Mouse (Mus musculus) limb, embryonic 12.5 days (tissue): Measurements from ENCODE around the gene Nsd1. TPM values are rescaled to one million over a fixed set of nuclear protein-coding genes. Genes with fewer than 3 reads are reported as not detected.
A peak's percentile ranks its signal among the peaks of the same experiment; 100 is the strongest.

Experiments
- ATAC-seq: fragments of 200-750 bp; cut with Nextera tagmentation; 2 replicates; pipeline ENCODE4 v1.8.0; 2017; ENCODE audit warnings: low read depth, moderate TSS enrichment; ENCODE audit not compliant: insufficient number of reproducible peaks, insufficient read depth, low FRiP score, low TSS enrichment
- H3K27ac ChIP-seq: fragments of 300-500 bp; sonication (generic); 2 replicates; pipeline ENCODE4 v1.5.1; 2016; ENCODE audit warnings: mild to moderate bottlenecking, moderate library complexity
- H3K27me3 ChIP-seq: fragments of 300-500 bp; sonication (generic); 2 replicates; pipeline ENCODE4 v1.6.1; 2016; ENCODE audit warnings: mild to moderate bottlenecking, moderate library complexity
- H3K36me3 ChIP-seq: fragments of 300-500 bp; sonication (generic); 2 replicates; pipeline ENCODE4 v1.6.1; 2016; ENCODE audit warnings: mild to moderate bottlenecking, moderate library complexity
- H3K4me1 ChIP-seq: fragments of 300-500 bp; sonication (generic); replicated peaks from 2 replicates; pipeline ENCODE4 v1.6.1; 2016
- H3K4me2 ChIP-seq: fragments of 300-500 bp; sonication (generic); 2 replicates; pipeline ENCODE4 v1.6.1; 2016; ENCODE audit warnings: mild to moderate bottlenecking, moderate library complexity
- H3K4me3 ChIP-seq: fragments of 300-500 bp; sonication (generic); replicated peaks from 2 replicates; pipeline ENCODE4 v1.5.1; 2016; ENCODE audit warnings: mild to moderate bottlenecking
- H3K9ac ChIP-seq: fragments of 300-500 bp; sonication (generic); replicated peaks from 2 replicates; pipeline ENCODE4 v1.6.1; 2016; ENCODE audit warnings: mild to moderate bottlenecking, moderate library complexity
- H3K9me3 ChIP-seq: fragments of 300-500 bp; sonication (generic); 2 replicates; pipeline ENCODE4 v1.6.1; 2016; ENCODE audit warnings: mild to moderate bottlenecking, moderate library complexity
- WGBS: fragments of 180-500 bp; shearing (Covaris S2); methylation state at CpG from one replicate; pipeline ENCODE4 v1.1.7; 2016; 5-methylcytosine and 5-hydroxymethylcytosine counted together
- polyA plus RNA-seq: library from polyadenylated mRNA; unstranded; fragments of >200 nt; fragmentation: Nextera tagmentation; extraction: Ambion mirVana; gene quantifications from 2 replicates; pipeline ENCODE4 v1.2.1, GENCODE M21; 2016

Nsd1 gene
- polyA plus RNA-seq, 1 experiment from 2014 or later, result 91.8 TPM

DNA sequence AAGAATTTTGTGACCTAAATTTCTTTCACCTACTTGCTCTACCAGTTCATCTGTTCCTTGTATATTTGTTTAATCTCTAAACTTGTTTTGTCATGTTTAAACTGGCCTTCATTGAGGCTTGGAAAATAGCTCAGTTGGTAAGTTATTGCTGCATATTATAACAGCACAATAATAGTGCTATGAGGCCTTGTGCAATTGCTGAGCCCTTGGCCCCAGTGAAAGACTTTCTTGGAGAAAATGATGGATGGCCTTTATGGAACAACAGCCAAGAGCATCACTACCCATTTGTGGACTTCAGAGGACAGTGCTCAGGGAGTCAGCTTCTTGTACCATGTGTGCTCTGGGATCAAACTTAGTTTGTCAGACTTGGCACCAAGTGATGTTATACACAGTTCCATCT is 52.5 kb downstream of the Nsd1 start:
- Histone ChIP-seq H3K4me1 (no peaks in the 10 kb centered on the region), H3K9me3 (no peaks in the 10 kb centered on the region), H3K4me3 (no peak overlapping the region), H3K4me2 (no peak overlapping the region), H3K27me3 (no peaks in the 10 kb centered on the region), H3K36me3 (peaks cover 72% of the 10 kb centered on the region), H3K27ac (no peak overlapping the region), H3K9ac (no peak overlapping the region)
- no peak for ATAC-seq

DNA sequence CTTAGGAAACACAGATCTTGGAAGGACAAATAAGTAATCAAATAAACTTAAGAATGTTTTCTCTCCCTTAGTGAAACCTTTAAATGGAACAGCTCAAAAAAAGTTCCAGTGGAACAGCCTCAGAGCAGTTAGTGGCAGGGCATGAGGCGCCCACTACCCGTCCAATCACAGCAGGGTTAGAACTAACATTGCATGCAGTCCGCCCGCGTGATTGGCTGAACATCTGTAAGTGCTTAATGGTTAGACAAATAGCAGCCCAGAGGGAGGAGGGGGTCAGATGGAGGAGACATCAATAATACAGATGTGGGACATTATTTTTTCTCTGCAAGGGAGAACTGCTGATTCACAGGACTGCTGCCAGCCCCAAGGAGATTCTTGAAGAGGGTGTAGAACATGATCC is 67.6 kb downstream of the Nsd1 start:
- H3K4me3 ChIP-seq, result no peak overlapping the region
- H3K4me2 ChIP-seq, result no peak overlapping the region
- no peak overlapping the region for H3K9ac ChIP-seq
- peaks cover 72% of the 10 kb centered on the region for H3K36me3 ChIP-seq
- 80% methylated on average over 5 of the region's 5 CpGs for WGBS
- H3K4me1 ChIP-seq, result no peaks in the 10 kb centered on the region
- H3K9me3 ChIP-seq, result no peaks in the 10 kb centered on the region
- H3K27me3 ChIP-seq, result no peaks in the 10 kb centered on the region
- ATAC-seq, result no peak
- no peak overlapping the region for H3K27ac ChIP-seq

DNA sequence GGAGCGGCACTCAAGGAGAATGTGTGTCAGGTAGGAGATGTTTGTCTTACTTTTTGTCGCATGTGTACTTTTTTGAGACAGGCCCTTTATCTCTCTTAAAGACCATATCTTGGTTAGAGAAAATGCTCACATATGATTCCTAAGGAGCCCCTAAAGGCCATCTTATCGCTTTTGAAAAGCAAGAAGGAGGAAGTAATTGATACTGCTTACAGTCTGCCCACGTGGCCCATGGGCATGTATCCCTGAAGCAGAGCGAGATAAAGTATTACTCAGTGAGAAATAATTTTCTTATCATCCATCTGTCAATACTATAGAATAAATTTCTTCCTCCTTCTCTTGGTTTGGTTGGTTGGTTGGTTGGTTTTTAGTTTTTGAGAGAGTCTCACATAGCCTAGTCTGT is 68.1 kb downstream of the Nsd1 start:
- whole genome bisulfite sequencing, result 94% methylated on average over 5 of the region's 5 CpGs
- no peak overlapping the region for H3K4me2 ChIP-seq
- no peak overlapping the region for H3K9ac ChIP-seq
- no peak overlapping the region for H3K27ac ChIP-seq
- peaks cover 74% of the 10 kb centered on the region for H3K36me3 ChIP-seq
- no peaks in the 10 kb centered on the region for H3K9me3 ChIP-seq
- H3K4me3 ChIP-seq, result no peak overlapping the region
- no peaks in the 10 kb centered on the region for H3K4me1 ChIP-seq
- H3K27me3 ChIP-seq, result no peaks in the 10 kb centered on the region
- no peak for ATAC-seq

DNA sequence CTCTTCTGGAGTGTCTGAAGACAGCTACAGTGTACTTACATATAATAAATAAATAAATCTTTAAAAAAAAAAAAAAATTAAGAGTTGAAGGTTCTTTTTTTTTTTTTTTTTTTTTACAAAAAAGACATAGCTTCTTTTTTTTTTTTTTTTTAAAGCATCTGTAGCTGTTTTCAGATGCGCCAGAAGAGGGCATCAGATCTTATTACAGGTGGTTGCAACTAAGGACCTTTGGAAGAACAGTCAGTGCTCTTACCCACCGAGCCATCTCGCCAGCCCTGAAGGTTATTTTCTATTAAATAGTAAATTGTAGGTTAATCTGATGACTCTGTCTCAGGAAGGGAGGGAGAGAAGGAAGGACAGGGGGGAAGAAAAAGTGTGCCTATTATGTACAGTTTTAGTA is 79.3 kb downstream of the Nsd1 start:
- Histone ChIP-seq H3K27me3 (no peaks in the 10 kb centered on the region), H3K9ac (no peak overlapping the region), H3K36me3 (peaks cover 86% of the 10 kb centered on the region), H3K4me1 (no peaks in the 10 kb centered on the region), H3K9me3 (no peaks in the 10 kb centered on the region), H3K4me2 (no peak overlapping the region), H3K27ac (no peak overlapping the region), H3K4me3 (no peak overlapping the region)
- ATAC-seq, result no peak
- WGBS, result 88% methylated on average over 3 of the region's 3 CpGs

DNA sequence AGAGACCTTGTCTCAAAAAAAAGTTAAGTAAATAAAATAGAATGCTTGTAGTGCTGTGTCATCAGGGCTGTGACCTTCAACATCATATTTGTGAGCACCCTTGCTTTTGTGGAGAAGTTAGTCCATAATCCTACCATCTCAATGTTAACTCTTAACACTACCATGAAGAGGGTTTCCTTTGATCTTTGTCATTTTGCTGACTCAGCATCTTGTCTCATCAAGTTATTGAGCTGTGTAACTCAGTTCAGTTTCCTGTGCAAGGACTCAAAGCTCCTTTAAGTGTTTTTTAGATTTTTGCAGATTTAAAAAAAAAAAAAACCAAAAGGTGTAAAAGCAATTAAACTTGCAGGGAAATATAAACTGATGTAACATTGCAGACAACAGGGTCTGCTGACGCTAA is 87.2 kb downstream of the Nsd1 start:
- 88% methylated on average over 1 of the region's 1 CpGs for WGBS
- Histone ChIP-seq H3K9ac (no peak overlapping the region), H3K9me3 (no peaks in the 10 kb centered on the region), H3K36me3 (peaks cover 94% of the 10 kb centered on the region), H3K27me3 (no peaks in the 10 kb centered on the region), H3K27ac (no peak overlapping the region), H3K4me3 (no peak overlapping the region), H3K4me2 (no peak overlapping the region), H3K4me1 (no peaks in the 10 kb centered on the region)
- no peak for ATAC-seq

DNA sequence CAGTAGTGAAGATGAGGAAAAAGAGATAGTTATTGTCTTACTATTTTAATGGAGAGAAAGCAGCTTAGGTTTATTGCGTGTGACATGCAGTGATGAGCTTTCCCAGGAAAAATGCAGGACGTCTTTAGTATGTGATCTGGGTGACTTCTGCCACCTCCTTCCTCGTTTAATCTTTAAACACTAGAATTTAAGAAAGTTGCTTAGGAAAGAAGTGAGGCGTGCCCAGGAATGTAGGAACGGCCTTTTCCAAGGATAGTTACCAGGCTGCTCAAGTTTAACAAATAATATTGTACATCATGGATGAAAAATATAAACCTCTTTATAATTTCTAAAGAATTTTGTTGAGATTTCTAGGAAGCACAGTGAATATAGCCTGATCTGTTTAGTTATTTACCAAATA is 91.3 kb downstream of the Nsd1 start:
- H3K4me1 ChIP-seq, result no peaks in the 10 kb centered on the region
- ATAC-seq, result no peak
- H3K9me3 ChIP-seq, result no peaks in the 10 kb centered on the region
- H3K27ac ChIP-seq, result no peak overlapping the region
- H3K27me3 ChIP-seq, result no peaks in the 10 kb centered on the region
- no peak overlapping the region for H3K4me3 ChIP-seq
- H3K4me2 ChIP-seq, result no peak overlapping the region
- no peak overlapping the region for H3K9ac ChIP-seq
- 90% methylated on average over 5 of the region's 5 CpGs for WGBS
- H3K36me3 ChIP-seq, result peaks cover 95% of the 10 kb centered on the region

DNA sequence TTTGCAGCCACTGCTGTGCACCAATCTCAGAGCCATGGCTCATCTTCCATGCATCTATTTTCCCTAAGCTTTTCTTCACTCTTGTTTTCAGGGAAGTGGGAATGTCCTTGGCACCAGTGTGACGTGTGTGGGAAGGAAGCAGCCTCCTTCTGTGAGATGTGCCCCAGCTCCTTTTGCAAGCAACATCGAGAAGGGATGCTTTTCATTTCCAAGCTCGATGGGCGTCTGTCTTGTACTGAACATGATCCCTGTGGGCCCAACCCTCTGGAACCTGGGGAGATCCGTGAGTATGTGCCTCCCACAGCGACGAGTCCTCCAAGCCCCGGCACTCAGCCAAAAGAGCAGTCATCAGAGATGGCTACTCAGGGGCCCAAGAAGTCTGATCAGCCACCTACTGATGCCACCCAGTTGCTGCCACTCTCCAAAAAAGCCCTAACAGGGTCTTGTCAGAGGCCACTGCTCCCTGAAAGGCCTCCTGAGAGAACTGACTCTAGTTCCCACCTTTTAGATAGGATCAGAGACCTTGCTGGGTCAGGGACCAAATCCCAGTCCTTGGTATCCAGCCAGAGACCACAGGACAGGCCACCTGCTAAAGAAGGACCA is 102.5 kb downstream of the Nsd1 start:
- H3K9ac ChIP-seq, result no peak overlapping the region
- H3K4me3 ChIP-seq, result no peak overlapping the region
- ATAC-seq, result no peak
- no peaks in the 10 kb centered on the region for H3K9me3 ChIP-seq
- no peaks in the 10 kb centered on the region for H3K4me1 ChIP-seq
- H3K36me3 ChIP-seq, result peaks cover 98% of the 10 kb centered on the region
- no peaks in the 10 kb centered on the region for H3K27me3 ChIP-seq
- no peak overlapping the region for H3K4me2 ChIP-seq
- no peak overlapping the region for H3K27ac ChIP-seq
- 93% methylated on average over 8 of the region's 8 CpGs for WGBS

DNA sequence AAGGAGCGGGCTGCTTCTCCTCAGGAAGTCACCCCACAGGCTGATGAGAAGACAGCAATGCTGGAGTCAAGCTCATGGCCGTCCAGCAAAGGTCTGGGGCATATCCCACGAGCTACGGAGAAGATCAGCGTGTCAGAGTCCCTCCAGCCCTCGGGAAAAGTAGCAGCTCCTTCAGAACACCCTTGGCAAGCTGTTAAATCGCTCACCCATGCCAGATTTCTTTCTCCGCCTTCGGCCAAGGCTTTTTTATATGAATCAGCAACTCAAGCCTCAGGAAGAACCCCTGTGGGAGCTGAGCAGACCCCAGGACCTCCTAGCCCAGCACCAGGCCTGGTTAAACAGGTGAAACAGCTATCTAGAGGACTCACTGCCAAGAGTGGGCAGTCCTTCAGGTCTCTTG is 103.5 kb downstream of the Nsd1 start:
- no peak overlapping the region for H3K4me2 ChIP-seq
- H3K27ac ChIP-seq, result no peak overlapping the region
- 93% methylated on average over 9 of the region's 9 CpGs for WGBS
- H3K9ac ChIP-seq, result no peak overlapping the region
- H3K4me1 ChIP-seq, result no peaks in the 10 kb centered on the region
- H3K36me3 ChIP-seq, result peaks cover 98% of the 10 kb centered on the region
- no peaks in the 10 kb centered on the region for H3K9me3 ChIP-seq
- no peak overlapping the region for H3K4me3 ChIP-seq
- no peaks in the 10 kb centered on the region for H3K27me3 ChIP-seq
- ATAC-seq, result no peak

DNA sequence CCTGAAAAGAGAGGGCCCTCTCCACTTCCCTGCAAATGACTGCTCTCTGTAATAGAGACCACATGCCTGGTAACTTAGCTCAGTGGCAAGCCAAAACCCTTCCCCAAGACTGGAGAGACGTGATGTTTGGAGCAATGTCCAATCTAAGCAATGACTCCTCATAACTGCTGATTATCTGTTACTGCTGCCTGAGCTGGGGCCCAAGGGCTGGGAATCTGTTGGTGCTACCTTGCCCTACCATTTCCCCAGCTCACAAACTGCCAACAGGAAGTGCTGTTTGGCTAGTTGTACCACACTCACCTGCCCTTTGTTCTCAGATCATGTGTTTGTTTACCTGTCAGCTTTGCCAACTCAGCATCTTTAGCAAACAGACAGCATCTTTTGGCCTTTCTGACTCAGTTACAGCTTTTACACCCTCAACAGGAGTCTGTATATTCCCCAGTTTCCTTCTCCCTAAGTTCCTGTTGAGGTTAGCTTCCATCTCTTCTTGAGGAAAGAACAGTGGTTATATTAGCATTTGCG is 105.4 kb downstream of the Nsd1 start:
- WGBS, result 79% methylated on average over 2 of the region's 2 CpGs

DNA sequence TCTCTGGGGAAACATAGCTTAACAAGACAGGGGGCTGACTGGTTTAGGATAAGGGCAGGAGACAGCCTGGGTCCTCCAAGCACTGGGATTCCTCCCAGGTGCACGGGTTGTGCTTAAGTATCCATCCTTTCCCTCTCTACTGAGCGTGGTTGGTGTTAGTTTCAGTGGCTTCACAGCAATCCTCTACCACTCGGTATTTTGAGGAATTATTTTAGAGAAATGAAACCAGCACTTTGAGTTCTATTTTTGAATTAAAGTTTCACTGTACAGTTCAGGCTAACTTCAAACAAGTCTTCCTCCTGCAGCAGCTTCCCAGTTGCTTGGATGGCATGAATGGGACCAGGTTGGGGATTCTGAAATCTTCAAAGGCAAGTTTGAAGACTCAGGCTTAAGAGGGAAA is 108.8 kb downstream of the Nsd1 start:
- no peak overlapping the region for H3K4me3 ChIP-seq
- WGBS, result 78% methylated on average over 3 of the region's 3 CpGs

More for the DNA sequence above, 105.4 kb downstream of the Nsd1 start:
- Histone ChIP-seq H3K27ac (no peak overlapping the region), H3K36me3 (peaks cover 95% of the 10 kb centered on the region), H3K4me3 (no peak overlapping the region), H3K4me1 (peaks cover 3% of the 10 kb centered on the region; the same call in 1 of the 2 replicates), H3K27me3 (no peaks in the 10 kb centered on the region), H3K4me2 (no peak overlapping the region), H3K9me3 (no peaks in the 10 kb centered on the region), H3K9ac (no peak overlapping the region)
- no peak for ATAC-seq

DNA sequence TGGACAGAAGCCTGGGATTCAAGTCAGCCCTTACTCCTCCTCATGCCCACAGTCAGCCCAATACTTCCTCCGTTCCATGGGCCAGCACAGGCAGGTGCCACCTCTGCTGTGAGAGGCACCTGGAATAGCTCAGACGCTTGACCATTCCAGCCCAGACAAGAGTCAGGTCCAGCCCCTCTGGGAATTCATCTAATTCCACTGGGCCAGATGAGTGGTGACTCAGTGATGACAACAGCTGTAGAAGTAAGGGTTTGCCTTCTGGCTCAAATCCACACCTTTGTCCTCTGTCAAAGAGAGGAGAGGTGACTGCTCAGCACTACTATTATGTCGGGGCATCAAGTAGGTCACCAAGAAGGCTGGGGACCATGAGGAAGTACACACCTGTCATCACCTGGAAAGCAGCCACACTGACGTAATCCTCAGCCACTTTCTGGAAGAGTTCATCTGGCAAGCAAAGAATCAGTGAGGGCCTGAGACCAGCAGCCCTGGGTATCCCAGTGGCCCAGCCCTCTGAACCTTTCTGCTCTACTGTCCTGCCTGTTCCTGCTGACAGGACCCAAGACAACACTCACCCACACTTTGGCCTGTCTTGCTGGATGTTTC is 110.5 kb downstream of the Nsd1 start, which contains the start of gene Prelid1:
TSS of gene Prelid1 (plus strand) at position 570 of the 603 bp plus-strand sequence.
- 86% methylated on average over 4 of the region's 4 CpGs for WGBS
- Histone ChIP-seq H3K4me3 (peak within 1 kb of the TSS; percentile 91), H3K27me3 (no peaks in the 10 kb centered on the region), H3K4me1 (peaks cover 32% of the 10 kb centered on the region), H3K4me2 (peak within 1 kb of the TSS; percentile 94), H3K36me3 (peaks cover 75% of the 10 kb centered on the region), H3K9ac (peak within 1 kb of the TSS; percentile 95), H3K9me3 (no peaks in the 10 kb centered on the region), H3K27ac (peak within 1 kb of the TSS; percentile 85)
- no peak for ATAC-seq

More for the DNA sequence above, 108.8 kb downstream of the Nsd1 start:
- Histone ChIP-seq H3K36me3 (peaks cover 76% of the 10 kb centered on the region), H3K9me3 (no peaks in the 10 kb centered on the region), H3K27ac (no peak overlapping the region), H3K4me1 (peaks cover 25% of the 10 kb centered on the region), H3K4me2 (no peak overlapping the region), H3K27me3 (no peaks in the 10 kb centered on the region), H3K9ac (no peak overlapping the region)
- no peak for ATAC-seq
